Mouse (Mus musculus): ENCODE data around the gene Smok2a.
"Not testable (repeated sequence)": the region's sequence is repeated elsewhere in the genome, so short reads cannot be mapped to it uniquely, and the experiment has no call there.

DNA sequence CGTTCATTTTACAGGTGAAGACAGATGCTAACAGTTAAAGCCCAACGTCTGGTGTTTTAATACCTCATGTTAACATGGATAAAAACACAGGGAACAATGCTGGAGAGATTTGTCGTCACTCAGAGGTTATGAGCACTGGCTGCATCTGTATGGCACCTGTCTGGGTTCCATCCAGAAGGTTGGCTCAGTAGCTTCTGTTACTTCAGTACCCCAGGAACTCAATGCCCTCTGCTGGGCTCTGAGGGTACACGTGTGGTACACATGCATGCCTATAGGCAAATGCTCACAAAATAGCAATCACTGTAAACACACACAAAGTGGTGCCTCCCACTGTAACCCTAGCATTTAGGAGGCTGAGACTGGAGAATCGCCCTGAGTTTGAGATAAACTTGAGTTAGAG lies 33.8 kb downstream of the Smok2a start:
- not testable (repeated sequence) for TF ChIP-seq GATA1 (IDR thresholded peaks at IDR 0.05; ENCODE audit: borderline replicate concordance, low read length); FLI1 (IDR thresholded peaks at IDR 0.05; ENCODE audit: low read length)
